Mouse (Mus musculus): ENCODE measurements at regions not wholly inside any gene's neighbourhood (a gene's known extent, or its start where the extent isn't known, plus 50 kb on each side); places are given as distances from the start of the nearest gene placed in this dataset.

DNA sequence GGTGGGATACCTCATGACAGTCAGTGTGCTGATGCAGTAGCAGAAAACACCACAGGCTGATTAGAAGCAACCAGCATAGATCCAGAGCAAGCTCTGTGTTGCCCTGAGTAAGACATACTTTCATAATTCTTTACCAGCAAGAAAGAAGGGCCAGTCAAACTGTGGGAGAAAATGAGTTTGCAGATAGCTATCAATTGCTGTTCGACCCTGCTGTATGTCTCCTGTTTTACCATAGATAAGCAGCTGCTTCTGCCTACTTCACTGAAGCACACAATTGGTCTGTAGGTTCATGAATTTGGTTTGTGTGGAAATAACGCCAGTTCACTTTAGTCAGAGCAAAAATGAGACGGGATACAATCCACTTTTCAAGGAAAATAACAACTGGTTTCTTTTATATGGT, 373.4 kb upstream of the Pbx1 start:
- no peak for DNase-seq

DNA sequence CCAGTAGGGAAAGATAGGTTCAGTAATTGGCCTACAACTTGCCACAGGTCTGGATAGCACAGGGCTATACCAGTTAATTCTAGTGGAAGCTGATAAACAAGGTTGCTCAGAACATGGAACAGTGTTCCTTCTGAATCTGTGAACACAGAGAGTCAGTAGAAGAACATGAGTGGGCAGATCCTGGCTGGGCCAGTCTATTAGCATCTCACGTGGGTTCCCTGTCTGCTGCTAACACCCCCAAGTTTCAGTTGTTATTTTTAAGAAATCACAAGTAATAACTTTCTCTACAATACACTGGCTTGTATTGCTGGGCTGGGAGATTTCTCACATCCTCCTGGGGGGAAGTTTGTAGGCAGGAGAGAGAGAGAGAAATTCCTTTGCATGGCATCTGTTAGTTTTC, 369.0 kb upstream of the Pbx1 start:
- DNase-seq: no peak

DNA sequence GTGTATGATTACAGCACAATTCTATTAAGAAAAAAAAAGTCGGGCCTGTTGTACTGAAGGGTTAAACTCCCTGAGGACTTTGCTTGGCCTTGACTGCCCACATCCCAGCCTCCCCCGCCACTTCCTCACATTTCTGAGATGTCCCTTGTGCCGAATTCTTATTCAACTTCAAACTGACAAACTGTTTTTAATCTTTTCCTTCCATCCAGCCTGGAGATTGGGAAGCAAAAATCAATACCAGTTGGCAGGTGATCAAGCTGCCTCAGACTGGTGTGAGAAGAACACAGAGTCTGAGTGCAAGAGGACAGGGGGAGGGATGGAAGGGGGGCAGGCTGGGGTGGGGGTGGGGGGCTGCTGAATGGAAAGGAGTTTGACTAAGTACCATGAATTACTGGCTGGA, 354.7 kb upstream of the Pbx1 start:
- DNase-seq: no peak

DNA sequence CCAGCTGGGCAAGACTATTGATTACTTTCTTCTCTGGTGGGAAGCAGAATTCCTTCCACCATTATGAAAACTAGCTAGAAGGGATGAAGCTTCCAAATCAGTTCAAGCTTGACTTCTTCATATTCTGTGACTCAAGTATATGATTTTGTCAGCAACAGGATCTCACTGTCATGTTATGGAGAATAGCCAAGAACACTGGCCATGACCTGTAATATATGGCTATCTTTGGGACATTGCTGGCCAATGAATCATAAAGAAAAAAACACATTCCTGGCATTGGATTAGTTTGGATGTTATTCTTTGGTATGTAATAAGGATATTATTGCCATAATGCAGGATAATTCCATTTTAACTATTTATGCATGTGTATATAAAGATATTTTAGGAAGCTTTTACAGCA, 351.8 kb upstream of the Pbx1 start:
- DNase-seq: no peak

DNA sequence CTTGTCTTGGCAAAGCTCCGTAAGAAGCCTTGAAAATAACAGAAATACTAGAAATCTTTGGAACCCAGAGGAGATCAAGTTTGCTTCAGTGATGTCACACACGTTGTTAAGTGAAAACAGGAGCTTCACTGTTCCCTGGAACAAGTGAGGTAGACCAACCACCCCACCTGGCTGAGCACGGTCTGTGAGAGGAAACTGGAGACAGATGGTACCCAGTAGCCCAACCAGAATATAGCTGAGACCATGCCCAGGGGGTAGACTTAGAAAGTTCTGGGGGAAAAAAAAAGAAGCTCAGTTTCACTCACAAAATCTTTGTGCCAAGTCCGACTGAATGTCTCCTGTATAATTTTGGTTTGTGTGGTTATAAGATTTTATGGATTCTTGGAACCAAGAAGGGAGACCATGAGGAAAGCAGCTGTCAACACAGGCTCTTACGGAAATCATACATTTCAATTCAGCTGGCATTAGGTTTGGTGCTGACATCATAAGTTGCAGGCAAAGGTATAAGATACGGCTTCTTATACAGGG, 332.4 kb upstream of the Pbx1 start:
- no peak for DNase-seq

DNA sequence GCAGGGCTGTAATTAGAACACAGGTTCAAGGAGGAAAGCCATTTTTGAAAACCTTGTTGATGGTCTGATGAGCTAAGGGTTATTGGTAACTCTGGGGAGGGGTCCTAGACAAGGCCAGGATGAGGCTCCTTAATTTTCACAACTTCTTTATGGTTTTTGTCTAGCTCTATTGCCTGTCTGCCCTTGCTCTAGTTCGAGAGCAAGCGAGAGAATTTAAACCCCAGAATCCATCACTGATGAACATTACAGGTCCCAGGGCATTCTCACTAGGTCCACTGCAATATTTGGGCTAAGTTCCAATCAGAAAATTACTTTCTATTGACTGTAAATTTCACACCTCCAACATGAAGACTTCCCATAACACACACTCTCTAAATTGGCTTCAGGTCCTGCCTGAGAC, 329.0 kb upstream of the Pbx1 start:
- no peak for DNase-seq

DNA sequence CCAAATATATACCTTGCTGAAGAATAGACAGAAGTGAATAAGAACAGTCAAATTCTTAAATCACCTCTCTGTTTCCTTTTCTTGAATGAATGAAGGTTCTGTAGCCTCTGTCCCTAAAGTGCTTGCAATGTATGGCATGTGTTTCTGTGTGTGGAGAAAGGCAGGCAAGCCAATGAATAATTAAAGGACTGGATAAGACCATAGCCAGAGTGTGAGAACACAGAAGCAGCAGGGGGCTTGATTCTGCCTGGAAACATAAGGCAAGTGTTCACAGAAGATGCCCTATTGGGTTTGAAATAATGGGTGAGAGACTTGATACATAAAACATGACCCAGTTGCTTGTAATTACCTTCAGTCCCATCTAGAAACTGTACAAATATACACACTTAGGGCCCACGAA, 328.2 kb upstream of the Pbx1 start:
- no peak for DNase-seq

DNA sequence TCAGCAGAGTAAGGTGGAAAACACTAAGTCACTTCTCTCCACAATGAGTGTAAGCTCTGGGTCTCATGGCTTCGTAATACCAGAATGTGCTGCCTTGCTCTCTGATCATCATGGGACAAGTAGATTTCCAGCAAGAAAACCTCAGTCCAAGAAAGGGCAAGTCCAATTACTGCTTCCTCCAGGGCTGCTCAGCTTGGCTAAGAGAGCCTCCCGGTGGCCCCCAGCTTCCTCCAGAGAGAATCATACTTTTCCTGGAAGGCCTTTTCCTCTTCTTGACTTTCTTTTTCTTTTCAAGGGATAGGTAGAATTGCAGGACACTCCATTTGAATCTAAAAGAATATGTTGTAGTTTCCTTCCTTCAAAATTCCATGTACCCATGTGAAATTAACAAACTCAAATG, 326.8 kb upstream of the Pbx1 start:
- DNase-seq: peak in 1 of 2 experiments; percentile 21

DNA sequence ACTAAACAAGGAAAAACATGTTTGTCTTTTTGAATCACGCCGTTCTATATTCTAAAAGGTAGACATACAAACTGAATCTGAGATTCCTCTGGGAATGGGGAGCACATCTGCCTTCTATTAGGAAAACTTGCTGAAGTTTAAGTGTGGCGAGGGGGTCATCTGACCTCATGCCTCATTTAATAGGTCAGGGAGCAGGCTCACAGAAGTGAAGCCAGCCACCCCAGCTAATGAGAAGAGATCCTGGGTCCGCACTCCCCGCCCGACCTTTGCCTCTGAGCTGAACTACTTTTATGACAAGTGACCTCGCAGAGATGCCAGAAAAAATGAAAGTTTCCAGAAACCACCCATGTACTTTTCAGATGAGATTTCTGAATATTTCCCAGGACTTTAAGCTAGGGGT, 322.1 kb upstream of the Pbx1 start:
- no peak for DNase-seq

DNA sequence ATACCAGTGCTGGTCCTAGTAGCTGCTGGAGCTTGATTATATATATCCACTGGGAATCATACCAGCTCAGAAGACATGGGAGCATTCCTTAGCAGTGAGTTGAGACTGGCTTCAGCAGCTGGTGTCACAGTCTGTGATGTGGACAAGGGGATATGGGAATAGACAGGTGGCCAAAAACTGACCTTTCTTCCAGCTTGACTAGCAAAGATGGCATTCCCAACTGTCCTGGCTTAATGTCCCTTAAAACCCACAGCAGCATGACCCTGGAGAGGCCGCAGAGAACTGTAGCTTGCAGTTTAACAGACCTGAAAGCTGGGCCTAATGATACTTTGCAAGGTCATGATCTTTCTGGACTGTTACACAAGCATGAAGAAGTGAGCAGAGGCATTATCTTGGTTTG, 311.4 kb upstream of the Pbx1 start:
- DNase-seq: no peak

DNA sequence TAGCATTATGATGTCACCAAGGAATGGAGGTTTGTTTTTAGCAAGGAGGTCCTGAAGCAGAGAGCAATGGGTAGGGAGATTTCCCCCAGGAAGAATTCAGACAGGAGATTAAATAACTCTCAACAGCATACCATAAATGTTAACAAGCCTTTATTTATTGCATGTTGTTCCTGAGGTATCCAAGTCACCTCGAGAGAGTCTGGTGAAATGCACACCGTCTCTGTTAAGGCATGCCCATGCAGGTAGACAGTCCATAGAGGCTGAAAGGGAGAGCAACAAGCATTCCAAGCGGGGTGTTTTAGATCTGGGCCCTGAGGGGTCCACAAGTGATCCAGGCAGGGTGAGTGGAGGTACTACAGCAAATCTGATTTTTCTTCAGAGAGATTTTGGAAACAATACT, 305.9 kb upstream of the Pbx1 start:
- DNase-seq: no peak

DNA sequence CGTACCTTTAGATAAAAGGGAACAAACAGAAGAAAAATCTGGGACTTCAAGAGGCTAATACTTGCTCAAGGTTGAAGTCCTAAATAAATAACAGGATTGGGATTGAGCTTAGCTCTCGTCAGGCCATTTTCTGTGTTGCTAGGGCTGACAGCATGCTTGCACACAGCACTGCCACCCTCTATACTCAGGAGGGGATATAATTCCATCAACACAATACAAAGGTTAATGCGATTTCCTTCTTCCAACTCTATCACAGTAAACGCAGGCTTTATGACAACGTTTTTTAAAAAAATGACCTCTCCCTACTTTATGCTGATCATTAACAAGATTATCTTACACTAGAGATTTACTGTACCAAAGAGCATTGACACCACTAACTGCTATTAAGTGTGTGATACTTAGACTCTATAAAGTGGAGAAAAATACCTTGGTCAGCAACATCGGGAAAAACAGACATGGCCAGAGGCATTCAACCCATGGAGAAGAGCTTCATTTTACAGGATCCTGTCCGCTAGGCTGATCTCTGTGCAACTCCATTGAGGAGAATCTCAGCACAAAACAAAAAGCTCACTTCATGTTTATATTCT, 305.3 kb upstream of the Pbx1 start:
- DNase-seq: no peak

DNA sequence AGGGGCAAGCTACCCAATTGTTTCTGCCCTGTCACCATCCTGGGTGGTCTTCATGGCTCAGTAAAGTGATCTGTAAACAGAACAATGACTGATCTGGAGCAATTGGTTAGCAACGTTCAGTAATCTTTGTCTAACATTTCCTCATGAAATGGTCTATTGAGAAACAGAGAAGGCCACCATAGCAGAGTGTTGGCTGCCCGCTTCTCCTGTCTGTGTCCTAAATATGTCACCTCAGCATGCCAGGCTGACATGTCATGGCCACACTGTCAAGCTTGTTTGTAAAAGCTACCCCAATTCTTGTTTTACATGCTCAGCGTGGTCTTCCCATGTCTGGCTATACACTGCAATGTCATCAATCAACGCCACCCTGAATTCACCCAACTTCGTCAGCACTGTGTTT, 301.0 kb upstream of the Pbx1 start:
- no peak for DNase-seq

DNA sequence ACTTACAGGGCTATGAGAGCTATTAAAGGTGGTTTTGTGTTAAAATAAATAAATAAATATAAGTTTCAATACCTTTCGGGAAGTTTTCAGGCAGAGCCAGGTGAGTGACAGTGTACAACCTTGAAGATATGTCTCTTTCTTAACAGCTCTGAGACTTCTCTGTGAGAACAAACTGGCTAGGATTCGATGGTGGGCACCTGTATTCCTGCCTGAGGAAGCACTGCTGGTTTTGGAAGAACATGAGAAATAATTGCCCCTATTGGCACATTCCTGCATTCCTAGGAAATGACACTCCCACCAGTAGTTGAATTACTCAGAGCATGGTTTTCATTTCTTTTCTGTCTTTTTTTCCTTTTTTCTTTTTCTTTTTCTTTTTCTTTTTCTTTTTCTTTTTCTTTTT, 277.8 kb upstream of the Pbx1 start:
- no peak for DNase-seq

DNA sequence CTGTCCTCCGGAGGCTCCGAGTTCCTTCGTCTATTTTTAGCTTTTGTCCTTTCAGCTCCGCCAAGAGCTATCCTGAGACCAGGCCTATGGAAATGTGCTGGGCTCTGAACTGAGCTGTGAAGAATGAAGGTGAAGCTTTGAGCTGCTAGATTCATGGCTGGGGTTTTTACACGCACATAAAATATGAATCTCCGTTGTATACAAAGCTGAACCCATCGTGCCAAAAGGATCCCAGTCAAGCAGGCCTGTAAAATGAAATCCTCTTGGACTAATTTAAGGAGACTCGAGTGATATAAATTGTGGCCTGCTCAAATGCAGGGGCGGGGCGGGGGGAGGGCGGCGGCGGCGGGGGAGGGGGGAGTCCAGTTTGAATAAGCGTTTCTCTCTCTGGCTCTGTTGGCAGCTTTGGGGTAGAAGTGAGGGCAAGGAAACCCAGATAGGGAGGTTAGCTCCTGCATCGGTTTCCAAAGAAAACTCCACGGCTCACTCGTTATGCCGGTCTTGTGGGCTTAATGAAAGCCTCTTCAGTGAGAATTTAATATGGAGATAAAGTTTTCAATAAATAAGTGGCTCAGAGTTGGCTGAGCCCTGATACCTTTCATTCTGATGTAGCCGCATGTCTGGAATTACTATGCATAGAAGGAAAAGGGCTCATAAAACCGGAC, 277.1 kb upstream of the Pbx1 start:
- DNase-seq: no peak

DNA sequence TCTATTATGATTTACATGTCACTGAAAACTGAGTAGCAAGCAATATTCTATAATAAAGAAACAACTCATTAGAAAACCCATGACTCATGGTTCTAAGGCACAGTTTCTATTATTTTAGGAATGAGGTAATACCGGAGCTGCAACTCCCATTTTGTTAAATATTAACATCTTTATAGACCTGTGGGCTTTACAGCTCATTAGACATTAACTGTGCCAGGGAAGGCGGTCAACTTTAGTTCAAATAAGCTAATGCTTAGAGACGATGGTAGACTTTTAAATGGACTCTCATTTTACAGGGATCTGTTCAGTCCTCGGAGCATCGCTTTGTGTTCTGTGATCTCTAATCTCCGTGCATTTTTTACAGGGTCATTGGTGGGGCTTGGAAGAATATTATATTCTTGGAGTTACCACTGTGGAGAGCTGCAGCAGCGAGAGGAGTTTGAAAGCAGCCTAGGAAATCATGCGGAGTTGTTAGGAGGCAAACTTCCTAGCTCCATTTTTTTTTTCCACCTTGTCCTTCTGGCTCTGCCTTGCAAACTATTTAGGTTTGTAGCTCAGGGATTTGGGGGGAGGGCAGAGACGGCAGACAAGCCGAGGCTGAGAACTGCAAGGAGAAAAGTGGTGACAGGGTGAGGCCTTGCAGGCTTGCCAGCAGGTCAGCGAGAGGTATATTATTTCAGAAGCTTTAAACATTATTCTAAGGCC, 276.2 kb upstream of the Pbx1 start:
- no peak for DNase-seq

DNA sequence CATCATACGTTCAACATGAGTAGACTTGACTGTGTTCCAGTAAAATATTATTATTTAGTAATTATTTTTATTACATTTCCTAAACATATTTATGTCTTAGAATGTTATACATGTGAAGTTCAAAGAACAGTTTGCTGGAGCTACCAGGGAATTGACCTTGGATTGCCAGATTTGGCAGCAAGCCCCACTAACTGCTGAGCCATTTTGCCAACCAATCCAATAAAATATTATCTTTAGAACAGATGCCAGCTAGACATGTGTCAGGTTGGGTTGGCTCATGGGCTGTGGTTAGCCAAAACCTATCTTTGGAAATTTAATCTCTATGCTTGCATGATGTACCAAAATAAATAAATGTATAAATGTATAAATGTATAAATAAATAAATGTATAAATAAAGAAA, 265.3 kb upstream of the Pbx1 start:
- no peak for DNase-seq

DNA sequence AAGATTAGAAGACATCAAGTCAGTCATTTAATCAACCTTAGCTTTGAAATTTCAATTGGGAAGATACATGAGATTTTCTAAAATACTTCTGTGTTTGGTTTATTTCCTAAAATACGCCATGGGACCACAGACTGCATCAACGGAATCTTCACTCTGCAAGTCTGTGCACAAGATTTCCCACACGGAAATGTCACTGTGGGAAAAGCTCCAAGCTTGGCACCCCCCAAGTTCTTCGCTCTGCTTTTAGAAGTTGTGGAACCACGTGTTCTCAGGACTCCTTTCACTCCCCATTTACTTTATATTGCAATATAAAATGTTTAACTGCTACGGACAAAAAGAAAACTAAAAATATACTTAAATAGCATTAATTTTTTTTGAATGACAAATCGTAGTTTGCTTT, 254.8 kb upstream of the Pbx1 start:
- DNase-seq: no peak

DNA sequence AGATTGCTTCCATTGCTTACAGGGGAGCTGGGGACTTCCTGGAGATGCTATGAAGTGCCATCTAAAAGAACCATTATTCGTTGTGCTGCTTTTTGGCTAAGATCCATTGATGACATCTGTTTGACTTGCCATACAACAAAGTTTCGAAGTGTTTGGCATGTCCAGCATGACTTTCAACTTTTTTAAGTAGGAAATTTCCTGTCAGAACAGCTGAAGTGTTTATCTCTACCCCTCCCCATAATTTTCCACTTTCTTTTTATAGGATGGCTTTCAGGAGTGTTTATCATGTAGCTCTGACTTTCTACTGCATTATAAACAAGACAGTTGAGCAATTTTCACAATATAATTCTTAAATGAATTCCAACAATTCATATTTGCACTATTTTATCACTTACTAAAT, 253.1 kb upstream of the Pbx1 start:
- no peak for DNase-seq

DNA sequence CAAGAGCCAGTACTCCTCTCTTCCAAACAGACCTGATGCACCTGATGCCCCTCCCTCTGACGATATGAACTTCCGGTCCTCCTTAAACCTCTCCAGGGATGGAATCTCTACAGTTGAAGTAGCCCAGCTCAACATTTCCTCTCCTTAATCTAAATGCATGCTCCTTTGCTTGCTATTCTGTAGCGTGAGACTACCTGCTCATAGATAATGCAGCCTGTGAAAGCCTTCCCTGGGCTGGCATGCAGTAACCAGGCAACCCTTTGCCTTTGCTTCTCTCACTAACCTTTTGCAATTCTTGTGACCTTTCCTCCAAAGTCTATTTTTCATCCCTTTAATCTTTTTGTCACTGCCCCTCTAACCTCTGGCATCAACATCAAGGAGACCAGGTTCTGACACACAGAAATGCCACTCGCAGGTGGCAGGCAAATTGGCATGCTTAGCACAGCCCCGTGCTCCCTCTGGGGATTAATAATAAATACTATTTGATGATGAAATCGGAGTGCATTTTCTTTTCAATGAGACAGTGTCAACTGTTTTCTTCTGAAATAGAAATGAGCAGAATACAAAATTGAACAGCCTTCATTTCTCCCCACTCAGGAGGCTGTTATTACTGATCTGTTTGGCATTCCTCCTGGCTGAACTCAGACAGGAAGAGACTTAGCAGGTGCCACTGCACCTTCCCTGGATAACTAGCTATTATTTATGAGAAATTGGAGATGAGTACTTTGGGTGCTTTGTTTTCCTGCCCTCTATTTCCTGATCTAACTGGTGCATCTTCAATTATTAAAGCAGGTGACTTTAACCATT, 249.8 kb upstream of the Pbx1 start:
- DNase-seq: no peak

DNA sequence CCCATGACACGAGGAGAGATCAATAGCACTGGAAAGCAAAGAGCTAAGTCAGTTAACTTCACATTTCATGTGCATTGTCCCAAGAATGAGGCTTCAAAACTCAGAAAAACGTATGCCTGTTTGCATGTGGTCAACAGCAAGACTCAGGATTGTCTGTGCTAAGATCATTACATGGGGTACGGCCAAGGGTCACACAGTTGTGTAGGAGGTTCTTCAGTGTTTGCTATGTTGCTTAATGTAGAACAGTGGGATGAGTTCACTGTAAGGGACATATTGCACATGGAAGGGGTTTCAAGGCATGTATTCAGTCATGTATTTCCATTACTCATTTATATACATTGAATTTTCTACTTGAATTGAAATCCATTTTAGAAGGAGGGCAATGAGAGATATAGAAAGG, 248.6 kb upstream of the Pbx1 start:
- DNase-seq: no peak

DNA sequence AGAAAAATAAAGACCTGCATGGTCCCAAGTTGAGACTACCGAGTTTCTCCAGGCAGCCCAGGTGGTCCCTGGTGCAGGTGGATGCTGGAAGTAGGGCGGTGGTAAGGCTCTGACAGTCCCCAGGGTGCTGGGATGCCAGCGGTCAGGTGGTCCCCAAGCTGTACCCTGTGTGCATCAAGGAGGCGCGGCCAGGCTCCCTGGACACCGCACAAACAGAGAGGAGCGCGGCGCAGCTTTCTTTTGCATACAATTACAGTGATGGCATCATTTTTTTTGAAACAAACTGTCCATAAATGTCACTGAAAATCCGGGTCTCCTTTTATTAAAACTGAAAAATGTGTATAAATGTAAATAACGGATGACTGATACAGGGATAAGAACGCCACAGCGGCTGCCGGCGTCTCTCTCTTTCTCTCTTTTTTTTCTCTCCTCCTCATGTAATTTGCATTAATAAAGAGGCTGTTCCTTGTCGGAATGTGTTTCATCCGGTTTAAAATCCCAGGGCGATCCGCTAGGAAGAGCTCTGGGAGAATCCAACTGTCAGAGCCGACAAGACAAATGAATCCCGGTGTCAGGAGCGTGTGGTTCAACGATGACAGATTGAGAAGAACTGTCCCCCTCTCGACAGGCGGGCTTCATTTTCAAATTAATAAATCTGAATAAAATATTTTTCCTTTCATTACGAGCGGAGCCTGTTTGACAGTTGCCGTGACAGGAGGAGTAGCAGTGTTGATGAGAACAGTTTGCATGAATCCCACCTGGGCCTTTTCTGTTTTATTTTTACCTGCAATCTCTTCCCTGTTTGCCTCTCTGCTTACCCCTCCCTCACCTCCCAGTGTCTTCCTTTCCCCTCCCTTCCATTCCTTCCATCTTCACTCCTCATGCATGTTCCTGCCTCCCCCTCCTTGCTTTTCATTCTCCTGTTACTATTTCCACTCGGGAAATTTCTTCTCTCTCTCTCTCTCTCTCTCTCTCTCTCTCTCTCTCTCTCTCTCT, 244.6 kb upstream of the Pbx1 start:
- DNase-seq: no peak
